Mouse (Mus musculus): Measurements from ENCODE around the gene Ptpn1.

Ptpn1 gene

GRCm38 (mm10) chr2:167910178-167910540 is 21.7 kb upstream of the Ptpn1 start:
- Histone ChIP-seq H3K4me3 (replicated peaks; ENCODE audit: low read length) (no peak overlapping the region), H3K27me3 (ENCODE audit: insufficient read depth, low read length) (peaks cover 24% of the 10 kb centered on the region), H3K9me3 (ENCODE audit: low read length) (peaks cover 7% of the 10 kb centered on the region; the same call in 1 of the 2 replicates), H3K36me3 (ENCODE audit: insufficient read depth, low read length) (no peaks in the 10 kb centered on the region), H3K4me1 (replicated peaks; ENCODE audit: low read depth, low read length) (peaks cover 15% of the 10 kb centered on the region; the same call in 1 of the 2 replicates)
- no peak for TF ChIP-seq CTCF (conservative IDR thresholded peaks at IDR 0.05; ENCODE audit: low read length)
- TF ChIP-seq POU5F1 (IDR thresholded peaks at IDR 0.05; ENCODE audit: borderline replicate concordance, low read length): no peak
- TF ChIP-seq NANOG (IDR thresholded peaks at IDR 0.05; ENCODE audit: borderline replicate concordance, low read length): no peak

- Histone ChIP-seq H3K9me3 (ENCODE audit: low read length) (peaks cover 7% of the 10 kb centered on the region; the same call in 1 of the 2 replicates), H3K4me3 (replicated peaks; ENCODE audit: low read length) (no peak overlapping the region), H3K27me3 (ENCODE audit: insufficient read depth, low read length) (peaks cover 17% of the 10 kb centered on the region), H3K4me1 (replicated peaks; ENCODE audit: low read depth, low read length) (0 out of 2 replicates have a peak, but pooled peaks cover 3% of the 10 kb centered on the region), H3K36me3 (ENCODE audit: insufficient read depth, low read length) (no peaks in the 10 kb centered on the region)
- TF ChIP-seq CTCF (conservative IDR thresholded peaks at IDR 0.05; ENCODE audit: low read length): no peak
- TF ChIP-seq NANOG (IDR thresholded peaks at IDR 0.05; ENCODE audit: borderline replicate concordance, low read length): no peak
- TF ChIP-seq POU5F1 (IDR thresholded peaks at IDR 0.05; ENCODE audit: borderline replicate concordance, low read length): no peak
These were observed 20.3 kb upstream of the Ptpn1 start for GRCm38 (mm10) chr2:167911511-167911910.

GRCm38 (mm10) chr2:167919081-167919480 is 12.8 kb upstream of the Ptpn1 start:
- TF ChIP-seq CTCF (conservative IDR thresholded peaks at IDR 0.05; ENCODE audit: low read length) (no peak), NANOG (IDR thresholded peaks at IDR 0.05; ENCODE audit: borderline replicate concordance, low read length) (no peak), POU5F1 (IDR thresholded peaks at IDR 0.05; ENCODE audit: borderline replicate concordance, low read length) (no peak)
- Histone ChIP-seq H3K4me1 (replicated peaks; ENCODE audit: low read depth, low read length) (no peaks in the 10 kb centered on the region), H3K4me3 (replicated peaks; ENCODE audit: low read length) (no peak overlapping the region), H3K9me3 (ENCODE audit: low read length) (no peaks in the 10 kb centered on the region), H3K36me3 (ENCODE audit: insufficient read depth, low read length) (no peaks in the 10 kb centered on the region), H3K27me3 (ENCODE audit: insufficient read depth, low read length) (no peaks in the 10 kb centered on the region)

- H3K4me3 ChIP-seq (replicated peaks; ENCODE audit: low read length): no peak overlapping the region
- no peaks in the 10 kb centered on the region for H3K27me3 ChIP-seq (ENCODE audit: insufficient read depth, low read length)
- H3K36me3 ChIP-seq (ENCODE audit: insufficient read depth, low read length): no peaks in the 10 kb centered on the region
- TF ChIP-seq CTCF (conservative IDR thresholded peaks at IDR 0.05; ENCODE audit: low read length) (no peak), NANOG (IDR thresholded peaks at IDR 0.05; ENCODE audit: borderline replicate concordance, low read length) (no peak), POU5F1 (IDR thresholded peaks at IDR 0.05; ENCODE audit: borderline replicate concordance, low read length) (no peak)
- H3K9me3 ChIP-seq (ENCODE audit: low read length): peaks cover 2% of the 10 kb centered on the region; the same call in 1 of the 2 replicates
- H3K4me1 ChIP-seq (replicated peaks; ENCODE audit: low read depth, low read length): peaks cover 4% of the 10 kb centered on the region; the same call in 1 of the 2 replicates
These were observed 11.8 kb upstream of the Ptpn1 start for GRCm38 (mm10) chr2:167920041-167920440.

- Histone ChIP-seq H3K27me3 (ENCODE audit: insufficient read depth, low read length) (no peaks in the 10 kb centered on the region), H3K4me1 (replicated peaks; ENCODE audit: low read depth, low read length) (peaks cover 6% of the 10 kb centered on the region; the same call in 1 of the 2 replicates), H3K4me3 (replicated peaks; ENCODE audit: low read length) (no peak overlapping the region), H3K9me3 (ENCODE audit: low read length) (peaks cover 12% of the 10 kb centered on the region), H3K36me3 (ENCODE audit: insufficient read depth, low read length) (no peaks in the 10 kb centered on the region)
- TF ChIP-seq POU5F1 (IDR thresholded peaks at IDR 0.05; ENCODE audit: borderline replicate concordance, low read length) (no peak), CTCF (conservative IDR thresholded peaks at IDR 0.05; ENCODE audit: low read length) (no peak), NANOG (IDR thresholded peaks at IDR 0.05; ENCODE audit: borderline replicate concordance, low read length) (no peak)
These were observed 10.8 kb upstream of the Ptpn1 start for GRCm38 (mm10) chr2:167920960-167921495.

- Histone ChIP-seq H3K4me1 (replicated peaks; ENCODE audit: low read depth, low read length) (peaks cover 6% of the 10 kb centered on the region; the same call in 1 of the 2 replicates), H3K4me3 (replicated peaks; ENCODE audit: low read length) (no peak overlapping the region), H3K36me3 (ENCODE audit: insufficient read depth, low read length) (no peaks in the 10 kb centered on the region), H3K27me3 (ENCODE audit: insufficient read depth, low read length) (no peaks in the 10 kb centered on the region), H3K9me3 (ENCODE audit: low read length) (peaks cover 20% of the 10 kb centered on the region)
- no peak for TF ChIP-seq POU5F1 (IDR thresholded peaks at IDR 0.05; ENCODE audit: borderline replicate concordance, low read length)
- no peak for TF ChIP-seq NANOG (IDR thresholded peaks at IDR 0.05; ENCODE audit: borderline replicate concordance, low read length)
These were observed 10.0 kb upstream of the Ptpn1 start for GRCm38 (mm10) chr2:167921823-167922222.

GRCm38 (mm10) chr2:167924011-167924410 is 7.8 kb upstream of the Ptpn1 start:
- H3K27me3 ChIP-seq (ENCODE audit: insufficient read depth, low read length): no peaks in the 10 kb centered on the region
- TF ChIP-seq POU5F1 (IDR thresholded peaks at IDR 0.05; ENCODE audit: borderline replicate concordance, low read length) (no peak), NANOG (IDR thresholded peaks at IDR 0.05; ENCODE audit: borderline replicate concordance, low read length) (no peak), CTCF (conservative IDR thresholded peaks at IDR 0.05; ENCODE audit: low read length) (no peak)

GRCm38 (mm10) chr2:167924803-167925604 is 6.9 kb upstream of the Ptpn1 start:
- Histone ChIP-seq H3K9me3 (ENCODE audit: low read length) (peaks cover 52% of the 10 kb centered on the region), H3K27me3 (ENCODE audit: insufficient read depth, low read length) (no peaks in the 10 kb centered on the region), H3K4me3 (replicated peaks; ENCODE audit: low read length) (peak overlapping the region; percentile 67), H3K4me1 (replicated peaks; ENCODE audit: low read depth, low read length) (peaks cover 6% of the 10 kb centered on the region; the same call in 1 of the 2 replicates), H3K36me3 (ENCODE audit: insufficient read depth, low read length) (no peaks in the 10 kb centered on the region)
- TF ChIP-seq CTCF (conservative IDR thresholded peaks at IDR 0.05; ENCODE audit: low read length) (no peak), POU5F1 (IDR thresholded peaks at IDR 0.05; ENCODE audit: borderline replicate concordance, low read length) (no peak), NANOG (IDR thresholded peaks at IDR 0.05; ENCODE audit: borderline replicate concordance, low read length) (no peak)

More at GRCm38 (mm10) chr2:167924011-167924410, 7.8 kb upstream of the Ptpn1 start:
- Histone ChIP-seq H3K4me1 (replicated peaks; ENCODE audit: low read depth, low read length) (peaks cover 6% of the 10 kb centered on the region; the same call in 1 of the 2 replicates), H3K36me3 (ENCODE audit: insufficient read depth, low read length) (no peaks in the 10 kb centered on the region), H3K9me3 (ENCODE audit: low read length) (peaks cover 42% of the 10 kb centered on the region), H3K4me3 (replicated peaks; ENCODE audit: low read length) (no peak overlapping the region)

All from E14TG2a.4 (cell line).